Mouse (Mus musculus) kidney, adult 2 months (tissue): ENCODE data around the gene Prr29.

Experiments
- CTCF ChIP-seq: fragments of 200-500 bp; conservative IDR thresholded peaks from 2 replicates; pipeline ENCODE4 v1.5.1; 2011; ENCODE audit warnings: low read depth, mild to moderate bottlenecking, control low read depth, low read length, moderate library complexity, mixed read lengths; ENCODE audit not compliant: insufficient read depth, insufficient read length
- POLR2A ChIP-seq: fragments of 200-500 bp; IDR thresholded peaks from one replicate; pipeline ENCODE4 v1.6.1; 2011; ENCODE audit warnings: low read depth, low read length, control low read depth

DNA sequence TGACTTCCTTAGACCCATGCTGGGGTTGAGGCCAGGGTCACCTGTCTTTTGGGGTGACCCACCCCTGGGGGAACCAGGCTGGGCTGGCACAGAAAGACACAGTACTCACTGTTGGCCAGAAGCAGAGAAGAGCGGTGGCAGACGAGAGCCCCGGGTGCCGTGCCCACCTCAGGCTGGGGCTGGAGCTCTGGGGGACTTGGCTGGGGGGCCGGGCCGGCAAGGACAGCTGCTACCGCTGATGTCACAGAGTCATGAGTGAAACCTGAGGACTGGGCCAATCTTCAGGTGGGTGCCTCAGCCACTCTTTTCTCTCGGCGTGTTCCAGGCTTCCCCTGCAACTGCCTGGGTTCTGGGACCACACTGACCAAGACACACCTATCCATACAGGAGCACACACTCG, at the start of gene Prr29:
- TF ChIP-seq CTCF: no peak
- TF ChIP-seq POLR2A: no peak
